Mouse (Mus musculus): ENCODE data around the gene Rapgef2. TPM values are rescaled to one million over a fixed set of nuclear protein-coding genes. Genes with fewer than 3 reads are reported as not detected.

Gene Rapgef2
- polyA plus RNA-seq (2014; fragmentation: Illumina TruSeq; extraction: RNeasy Lipid Tissue Mini Kit (QIAGEN cat#74804); ENCODE audit: low replicate concordance): 8.7 TPM

DNA sequence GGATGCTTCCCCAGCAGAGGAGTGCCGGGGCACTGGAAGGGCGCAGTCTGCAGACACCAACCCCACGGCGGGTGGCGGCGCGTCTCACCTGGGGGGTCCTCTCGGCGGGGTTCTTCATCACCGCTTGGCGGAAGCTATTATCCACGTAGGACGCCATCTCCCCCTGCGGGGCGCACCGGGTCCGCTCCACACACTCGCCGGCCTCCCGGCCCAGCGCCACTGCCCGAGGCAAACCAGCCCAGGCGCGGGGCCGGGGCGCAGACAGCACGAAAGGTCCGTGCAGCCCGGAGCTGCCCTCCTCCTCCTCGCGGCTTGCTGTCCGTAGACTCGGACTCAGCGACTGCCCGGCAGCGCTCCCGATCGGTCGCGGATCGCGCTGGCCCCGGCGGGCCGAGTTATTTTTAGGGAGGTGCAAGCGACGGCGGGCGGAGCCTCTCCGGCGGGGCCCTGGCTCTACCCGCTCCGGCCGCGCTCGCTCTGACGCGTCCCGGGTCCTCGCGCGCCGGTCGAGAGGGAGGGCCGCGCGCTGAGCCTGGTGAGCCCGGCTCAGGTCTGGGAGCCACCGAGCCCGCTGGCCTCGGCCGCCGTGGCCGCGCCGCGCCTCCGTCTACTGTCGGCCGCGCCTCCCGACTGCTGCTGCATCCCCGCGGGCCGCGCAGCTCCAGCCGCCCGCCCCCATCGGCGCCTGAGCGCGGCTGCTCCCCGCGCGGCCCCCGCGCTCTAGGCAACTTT, at the start of gene Rapgef2:
TSS of gene Rapgef2 (minus strand) at position 142 of the 732 bp plus-strand sequence.

Other genes starting within 250 kb of the Rapgef2 start
- not detected for gene Gm17359, start 50.1 kb upstream of the Rapgef2 start, polyA plus RNA-seq (2014; fragmentation: Illumina TruSeq; extraction: RNeasy Lipid Tissue Mini Kit (QIAGEN cat#74804); ENCODE audit: low replicate concordance)

Measured in small intestine, adult 10 weeks (tissue).